Comparison of ENCODE assay signal across 15 mouse cellular contexts in genomic region chr12:107920716-107921115, GRCm38 (mm10).
DNase-seq lines count a peak whose midpoint lies in the region; ATAC-seq lines count a peak whose summit lies in the region.
"Had no signal": no experiment of that assay in that cellular context is flagged by ENCODE, and none has a peak within 500 bp of the region (broad histone marks: within the 10 kb centered on the region; RNA-seq: fewer than 3 reads in every experiment).

No protein-coding gene starts in this region.

- ATAC-seq in megakaryocyte, adult 5-6 weeks (ENCODE audit: poor library complexity, severe bottlenecking), result no peak
- ATAC-seq in forebrain, embryonic 13.5 days, result no peak

- peaks cover 13% of the 10 kb centered on the region for H3K9me3 ChIP-seq in heart, embryonic 10.5 days
- peaks cover 46% of the 10 kb centered on the region for H3K9me3 ChIP-seq in megakaryocyte, embryonic 14.5 days
- peaks cover 16% of the 10 kb centered on the region for H3K9me3 ChIP-seq in forebrain, embryonic 13.5 days (replicated peaks)

- H3K27ac ChIP-seq in heart, embryonic 10.5 days, result peak overlapping the region; percentile 56
- H3K27ac ChIP-seq in forebrain, embryonic 13.5 days, result peak overlapping the region; percentile 59; the same call in 1 of the 2 replicates
- H3K27ac ChIP-seq: gastrocnemius, adult 2 months; heart, adult 2 months; kidney, embryonic 15.5 days; macrophage had no signal

- no peak for DNase-seq in heart, embryonic 10.5 days (ENCODE audit: low spot score)
- DNase-seq in heart, adult 18-20 months, result no peak
- peak; percentile 71 for DNase-seq in brain, adult 2 months (ENCODE audit: low read depth, low spot score)
- no peak for DNase-seq in right cerebral cortex, postnatal 36 days (ENCODE audit: low spot score in 2 of 2)
- no peak for DNase-seq in spleen, postnatal 14 days (ENCODE audit: low spot score in 2 of 2)
- DNase-seq: cerebellum, adult 11-12 months; heart, adult 2 months; heart, postnatal 10 days; lung, adult 2 months had no signal

- peaks cover 52% of the 10 kb centered on the region for H3K4me1 ChIP-seq in heart, embryonic 10.5 days
- no peaks in the 10 kb centered on the region for H3K4me1 ChIP-seq in megakaryocyte, embryonic 14.5 days
- peaks cover 61% of the 10 kb centered on the region for H3K4me1 ChIP-seq in forebrain, embryonic 13.5 days

- peak overlapping the region; percentile 30; the same call in 1 of the 2 replicates for H3K9ac ChIP-seq in forebrain, embryonic 13.5 days
- H3K9ac ChIP-seq: kidney, embryonic 15.5 days had no signal

- H3K27me3 ChIP-seq in heart, embryonic 10.5 days (ENCODE audit: insufficient read depth, poor library complexity, severe bottlenecking), result no peaks in the 10 kb centered on the region
- no peaks in the 10 kb centered on the region for H3K27me3 ChIP-seq in megakaryocyte, embryonic 14.5 days (replicated peaks)
- H3K27me3 ChIP-seq in forebrain, embryonic 13.5 days, result no peaks in the 10 kb centered on the region
- H3K27me3 ChIP-seq: kidney, embryonic 15.5 days had no signal

- WGBS in heart, embryonic 10.5 days, result 80% methylated on average over 13 of the region's 13 CpGs
- WGBS in forebrain, embryonic 13.5 days, result 51% methylated on average over 13 of the region's 13 CpGs

- no peak overlapping the region for H3K4me3 ChIP-seq in heart, embryonic 10.5 days
- peak overlapping the region; percentile 48 for H3K4me3 ChIP-seq in megakaryocyte, embryonic 14.5 days (replicated peaks)
- H3K4me3 ChIP-seq in forebrain, embryonic 13.5 days, result no peak overlapping the region
- H3K4me3 ChIP-seq: gastrocnemius, adult 2 months; heart, adult 2 months; kidney, embryonic 15.5 days had no signal

- no peak overlapping the region for H3K4me2 ChIP-seq in forebrain, embryonic 13.5 days
- H3K4me2 ChIP-seq: kidney, embryonic 15.5 days had no signal

- peaks cover 17% of the 10 kb centered on the region for H3K36me3 ChIP-seq in heart, embryonic 10.5 days
- no peaks in the 10 kb centered on the region for H3K36me3 ChIP-seq in megakaryocyte, embryonic 14.5 days (replicated peaks; ENCODE audit: low read length)
- H3K36me3 ChIP-seq in forebrain, embryonic 13.5 days (ENCODE audit: poor library complexity, severe bottlenecking), result peaks cover 20% of the 10 kb centered on the region
